Mouse (Mus musculus) cerebellum, postnatal 25 days (tissue): ENCODE measurements around the gene Pld4.

Experiments
- DNase-seq, 2 experiments: peaks; one replicate each; pipeline ENCODE4 v3.0.0; 2021; ENCODE audit warnings: mixed read lengths in 2 of 2

The Pld4 gene

DNA sequence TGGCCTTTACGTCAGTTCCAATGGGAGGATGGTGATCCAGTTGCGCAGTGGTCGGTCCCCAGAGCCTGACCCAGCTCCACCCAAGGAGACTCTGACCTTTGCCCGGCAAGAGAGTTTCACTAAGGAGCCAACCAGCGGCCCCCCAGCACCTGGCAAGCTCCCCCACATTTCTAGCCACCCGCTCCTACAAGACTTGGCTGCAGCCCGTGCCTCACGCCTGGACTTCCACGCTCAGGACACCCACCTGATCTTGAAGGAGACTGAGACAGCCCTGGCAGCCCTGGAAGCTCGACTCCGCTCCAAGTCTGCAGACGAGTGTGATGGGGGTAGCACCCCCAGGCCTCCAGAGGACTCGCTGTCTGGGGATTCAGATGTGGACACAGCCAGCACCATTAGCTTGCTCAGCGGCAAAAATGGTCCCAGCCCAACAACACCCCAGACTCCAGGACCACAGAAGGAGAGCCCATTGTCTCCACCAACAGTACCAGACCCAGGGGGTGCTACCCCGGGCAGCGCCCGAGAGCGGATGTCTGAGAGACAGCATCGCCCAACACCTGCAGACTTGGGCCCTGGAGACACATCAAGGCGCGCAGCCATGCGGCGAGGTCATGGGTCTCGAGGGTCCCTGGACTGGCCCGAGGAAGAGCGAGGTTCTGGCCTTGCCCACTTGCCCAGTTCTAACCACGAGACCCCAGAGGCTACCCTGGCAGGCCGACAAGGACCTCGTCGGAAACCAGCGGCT is 22.0 kb upstream of the Pld4 start:
- peak; percentile 55 to 62 for DNase-seq

DNA sequence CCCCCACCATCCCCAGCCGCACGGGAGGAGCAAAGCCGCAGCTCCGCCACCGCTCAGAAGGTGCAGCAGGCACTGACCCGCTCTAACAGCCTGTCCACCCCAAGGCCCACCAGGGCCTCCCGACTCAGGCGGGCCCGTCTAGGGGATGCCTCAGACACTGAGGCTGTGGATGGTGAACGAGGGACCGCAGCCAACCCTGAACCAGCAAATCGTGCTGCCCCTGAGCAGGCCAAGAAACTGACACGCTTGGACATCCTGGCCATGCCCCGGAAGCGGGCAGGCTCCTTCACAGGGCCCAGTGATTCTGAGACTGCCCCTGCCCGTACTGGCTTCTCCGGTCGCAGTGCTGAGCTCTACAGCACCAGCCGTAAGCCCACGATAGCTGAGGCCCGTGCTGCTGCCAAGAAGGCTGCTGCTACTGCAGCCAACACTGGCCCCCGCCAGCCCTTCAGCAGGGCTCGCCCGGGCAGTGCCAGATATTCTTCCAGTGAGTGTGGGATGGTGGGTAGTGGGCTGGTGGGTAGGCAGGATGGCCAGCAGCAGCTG is 21.4 kb upstream of the Pld4 start:
- DNase-seq = peak; percentile 66 to 72

DNA sequence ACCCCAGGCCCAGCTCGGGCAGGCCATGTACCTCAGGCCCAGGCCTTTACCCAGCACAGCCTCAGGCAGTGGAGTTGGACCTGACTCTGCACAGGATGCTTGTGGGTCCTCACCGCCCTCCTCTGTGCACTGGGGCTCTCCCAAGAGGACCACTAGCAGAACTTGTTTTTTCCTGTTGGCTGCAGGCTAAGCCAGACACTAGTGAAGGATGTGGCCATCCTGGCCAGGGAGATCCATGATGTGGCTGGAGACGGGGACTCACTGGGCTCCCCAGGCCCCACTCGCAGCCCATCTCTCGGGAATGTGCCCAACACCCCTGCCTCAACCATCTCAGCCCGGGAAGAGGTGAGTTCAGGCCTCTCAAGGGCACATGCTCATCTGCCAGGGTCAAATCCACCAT is 17.7 kb upstream of the Pld4 start:
- DNase-seq = peak in 1 of 2 experiments; percentile 24

DNA sequence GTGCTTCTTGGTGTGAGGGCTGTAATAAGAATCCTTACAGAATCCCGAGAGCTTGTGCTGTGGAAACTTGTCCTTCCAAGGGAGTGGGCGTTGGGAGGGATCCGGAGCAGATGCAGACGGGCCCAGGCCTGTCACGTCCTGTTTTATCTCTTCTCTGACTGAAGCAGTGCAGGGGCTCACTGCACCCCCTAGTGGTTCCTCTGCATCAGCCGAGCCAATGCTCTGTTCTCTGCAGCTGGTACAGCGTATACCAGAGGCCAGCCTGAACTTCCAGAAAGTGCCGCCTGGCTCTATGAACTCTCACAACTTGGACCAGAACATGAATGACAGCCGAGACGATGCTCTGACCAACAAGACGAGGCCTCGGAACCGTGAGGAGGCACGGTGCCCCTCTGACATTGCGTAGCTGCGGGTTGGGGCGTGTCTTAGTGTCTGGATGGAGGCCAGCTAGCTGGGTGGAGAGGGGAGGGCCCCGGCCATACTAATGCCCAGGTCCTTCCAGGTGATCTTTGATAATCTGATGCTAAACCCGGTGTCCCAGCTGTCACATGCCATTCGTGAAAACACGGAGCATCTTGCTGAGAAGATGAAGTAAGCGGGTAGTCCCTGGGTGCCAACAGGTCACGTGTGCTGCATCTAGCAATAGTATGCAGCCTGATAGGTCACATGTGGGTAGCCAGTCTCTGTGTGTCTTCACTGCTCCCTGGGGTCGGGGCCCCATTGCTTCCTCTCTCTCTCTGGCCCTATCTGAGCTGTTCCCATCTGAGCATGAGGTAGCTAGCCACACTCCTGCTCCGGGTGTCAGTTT is 17.1 kb upstream of the Pld4 start:
- peak; percentile 71 to 85 for DNase-seq

DNA sequence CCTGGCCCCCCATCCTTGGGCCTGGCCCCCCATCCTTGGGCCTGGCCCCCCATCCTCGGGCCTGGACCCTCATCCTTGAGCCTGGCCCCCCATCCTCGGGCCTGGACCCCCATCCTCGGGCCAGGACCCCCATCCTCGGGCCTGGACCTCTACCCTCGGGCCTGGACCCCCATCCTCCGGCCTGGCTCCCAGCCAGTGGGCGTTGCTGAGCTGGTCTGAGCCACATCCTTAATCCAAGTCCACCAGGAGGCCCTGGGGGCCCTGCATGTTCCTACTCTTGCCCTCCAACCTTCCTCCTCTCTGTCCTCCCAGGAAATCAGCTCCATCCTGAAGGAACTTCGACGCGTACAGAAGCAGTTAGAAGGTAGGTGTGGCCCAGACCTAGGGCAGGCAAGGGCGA is 16.2 kb upstream of the Pld4 start:
- peak; percentile 11 to 43 for DNase-seq

DNA sequence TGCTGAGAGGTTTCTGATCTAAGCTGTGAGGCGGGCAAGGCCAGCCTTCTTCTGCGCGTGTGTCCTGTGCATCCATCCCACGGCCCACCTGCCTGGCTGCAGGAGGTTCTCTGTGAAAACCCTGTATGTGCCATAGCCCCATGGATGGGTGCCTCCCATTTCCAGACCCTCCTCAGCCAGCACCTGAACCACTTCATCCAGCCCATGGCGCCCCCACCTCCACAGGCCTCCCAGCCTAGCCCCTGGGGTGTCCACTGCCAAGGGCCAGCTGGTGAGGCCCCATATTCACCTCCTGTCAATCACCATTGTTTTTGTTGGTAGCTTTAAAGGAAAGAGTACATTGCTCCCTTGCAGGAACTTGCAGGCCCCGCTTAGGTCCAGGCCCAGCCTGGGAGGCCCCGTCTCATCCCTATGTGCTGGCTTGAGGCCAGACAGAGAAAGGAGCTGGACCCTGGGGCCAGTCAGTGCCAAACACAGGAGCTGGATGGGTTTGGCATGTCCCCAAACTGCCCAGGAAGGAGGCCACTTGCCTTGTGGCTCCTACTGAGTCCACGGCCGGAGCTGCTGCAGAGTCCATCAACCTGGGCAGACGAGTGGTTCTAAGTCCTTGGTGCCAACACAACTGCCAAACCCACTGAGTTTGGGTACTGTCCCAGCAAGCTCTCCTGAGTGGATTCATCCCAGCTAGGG is 15.4 kb upstream of the Pld4 start:
- DNase-seq = peak in 1 of 2 experiments; percentile 53

DNA sequence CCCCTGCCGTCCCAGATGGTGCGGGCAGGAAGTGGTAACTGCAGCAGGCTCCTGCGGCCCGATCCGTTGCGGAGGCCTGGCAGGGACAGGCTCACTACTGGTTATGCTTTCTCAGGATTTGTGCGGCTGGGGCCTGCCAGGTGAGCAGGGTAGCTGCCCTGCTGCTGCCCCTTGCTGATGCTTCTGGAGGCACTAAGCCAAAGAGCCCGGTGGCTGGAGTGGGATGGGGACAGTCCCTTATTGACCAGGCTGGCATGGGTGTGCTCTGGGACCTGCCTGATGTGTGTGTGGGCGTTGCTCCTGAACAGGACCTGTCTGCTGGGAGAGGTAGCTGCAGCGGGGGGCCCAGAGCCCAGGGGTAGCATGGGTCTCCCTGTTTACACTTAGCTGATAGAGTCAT is 14.7 kb upstream of the Pld4 start:
- peak; percentile 36 to 44 for DNase-seq

DNA sequence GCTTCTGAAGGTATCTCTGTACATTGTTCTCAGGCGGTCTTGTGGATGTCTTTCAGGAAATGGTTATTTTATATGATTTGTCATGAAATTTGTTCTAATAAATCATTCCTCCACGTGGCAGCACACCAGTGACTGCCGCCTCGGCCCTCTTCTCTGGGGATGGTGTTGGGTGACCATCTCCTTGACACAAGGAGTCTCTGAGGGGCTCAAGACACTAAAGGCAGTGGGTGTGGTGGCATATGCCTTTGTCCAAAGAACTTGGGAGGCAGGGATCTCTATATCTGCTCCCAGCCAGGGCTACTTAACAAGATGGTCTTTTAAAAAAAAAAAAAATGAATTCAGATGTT is 14.0 kb upstream of the Pld4 start:
- no peak for DNase-seq

DNA sequence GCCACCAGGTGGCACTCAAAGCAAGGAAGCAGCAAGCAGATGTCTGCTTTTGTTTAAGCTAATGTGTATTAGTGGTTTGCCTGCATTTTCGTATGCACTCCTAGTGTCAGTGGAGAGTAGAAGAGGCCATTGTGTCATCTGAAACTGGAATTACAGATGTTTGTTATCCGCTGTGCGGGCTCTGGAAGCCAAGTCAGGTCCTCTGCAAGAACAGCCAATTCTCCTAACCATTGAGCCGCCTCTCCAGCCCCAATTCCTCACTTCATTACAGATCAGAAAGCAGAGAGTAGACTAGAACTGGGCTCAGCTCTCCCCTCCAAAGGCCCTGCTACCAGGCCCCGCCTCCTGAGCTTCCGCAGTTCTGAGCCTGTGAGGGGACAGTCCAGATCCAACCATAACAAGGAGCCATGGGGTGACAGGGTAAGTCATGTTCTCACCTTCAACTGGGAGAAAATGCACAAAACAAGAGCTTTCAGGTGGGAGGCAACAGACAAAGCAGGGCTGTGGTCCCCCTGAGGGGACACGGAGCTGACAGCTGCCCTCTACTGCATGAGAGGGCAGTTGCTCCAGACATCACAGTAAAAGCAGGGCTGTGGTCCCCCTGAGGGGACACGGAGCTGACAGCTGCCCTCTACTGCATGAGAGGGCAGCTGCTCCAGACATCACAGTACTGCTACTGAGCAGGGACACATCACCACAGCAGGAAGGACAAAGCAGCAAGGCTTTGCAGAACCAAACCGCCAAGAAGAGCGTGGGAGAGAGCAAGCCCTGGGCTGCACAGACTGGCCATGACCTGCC is 13.4 kb upstream of the Pld4 start:
- DNase-seq = peak; percentile 41 to 58

DNA sequence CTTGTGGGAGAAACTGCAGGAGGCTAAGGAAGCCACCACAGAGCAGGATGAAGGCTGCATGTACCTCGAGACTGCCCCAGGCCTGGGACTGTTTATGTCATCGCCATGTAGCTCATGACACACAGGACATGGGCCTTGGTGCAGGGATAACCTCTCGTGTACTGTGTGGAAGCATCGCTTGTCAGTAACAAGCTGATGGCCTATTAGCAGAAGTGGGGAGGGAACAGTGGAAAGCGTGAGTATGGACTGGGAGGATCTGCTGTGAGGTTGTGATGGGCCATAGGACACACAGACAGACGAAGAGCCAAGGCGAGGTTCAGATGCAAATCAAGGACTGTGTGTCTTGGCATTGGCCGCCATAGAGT is 12.9 kb upstream of the Pld4 start:
- peak in 1 of 2 experiments; percentile 8 for DNase-seq

DNA sequence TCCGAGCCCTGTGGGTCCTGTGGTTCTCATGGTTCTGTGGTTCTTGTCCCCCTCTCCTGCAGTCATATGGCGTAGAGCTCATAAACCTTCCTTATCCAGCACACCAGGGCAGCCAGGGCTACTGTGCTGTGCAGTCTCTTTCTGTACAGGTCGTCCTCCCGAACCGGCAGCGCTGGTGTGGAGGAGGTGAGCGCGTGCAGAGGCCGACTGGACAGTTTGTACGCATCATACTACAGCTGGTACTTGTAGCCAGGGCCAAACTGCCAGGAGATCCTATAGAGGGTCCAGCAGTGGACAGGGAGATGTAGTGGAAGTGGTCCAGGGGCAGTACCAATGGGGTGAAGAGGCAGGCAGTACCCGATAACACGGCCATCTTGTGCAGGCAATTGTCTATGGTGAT is 9.5 kb upstream of the Pld4 start:
- no peak for DNase-seq

DNA sequence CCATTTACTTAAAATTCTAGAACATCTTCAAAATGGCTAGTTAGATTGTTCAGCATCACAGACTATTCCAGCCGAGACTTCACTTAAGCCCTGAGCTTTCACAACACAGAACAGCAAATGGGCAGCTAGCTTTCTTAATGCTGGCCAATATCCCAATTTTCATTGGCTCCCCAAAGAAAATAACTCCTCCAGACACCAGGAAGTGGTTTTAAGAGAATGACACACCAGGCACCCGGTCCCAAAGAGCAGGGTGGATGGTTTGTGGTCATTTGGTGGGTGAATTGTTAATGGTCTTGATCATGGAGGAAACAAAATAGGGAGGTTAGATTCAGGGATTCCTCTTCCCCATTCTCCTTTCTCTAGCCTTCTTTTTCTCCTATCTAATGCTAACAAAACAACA is 8.1 kb upstream of the Pld4 start:
- DNase-seq = no peak

DNA sequence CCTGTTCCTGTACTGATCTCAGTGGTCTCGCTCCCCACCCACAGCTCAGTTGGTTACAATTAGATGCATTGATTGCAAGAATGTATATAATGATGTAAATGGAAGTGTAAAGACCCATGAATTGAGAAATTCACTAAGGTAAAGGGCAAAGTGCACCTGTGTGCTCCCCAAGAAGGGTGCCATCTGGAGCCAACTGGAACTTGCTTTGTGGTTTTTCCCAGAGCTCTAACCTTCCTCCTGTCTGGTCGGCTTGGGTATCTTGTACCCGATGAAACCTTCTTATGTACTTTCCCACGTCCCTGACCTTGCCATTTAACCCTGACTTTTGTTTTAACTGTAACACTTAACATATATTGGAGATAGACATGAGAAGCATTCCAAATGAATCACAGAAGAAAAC is 4.6 kb upstream of the Pld4 start:
- no peak for DNase-seq

DNA sequence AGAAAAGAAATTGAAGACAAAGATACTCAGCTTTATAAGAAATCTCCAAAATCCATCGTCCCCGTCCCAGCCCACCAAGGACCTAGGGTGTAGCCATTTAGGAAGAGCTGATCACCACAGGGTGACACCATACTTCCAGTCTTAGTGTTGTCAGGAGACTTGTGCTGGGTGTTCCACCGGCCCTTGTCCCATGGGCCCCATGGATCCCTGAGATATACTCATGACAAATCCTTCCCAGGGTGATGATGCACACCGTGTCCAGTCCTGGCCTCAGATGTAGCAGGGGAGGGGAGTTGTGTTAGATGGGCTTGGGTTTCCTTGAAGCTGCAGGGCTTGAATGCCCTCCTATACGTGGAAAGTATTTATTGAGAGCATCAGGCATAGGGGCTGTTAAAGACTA is 2.6 kb upstream of the Pld4 start:
- peak in 1 of 2 experiments; percentile 0 for DNase-seq

DNA sequence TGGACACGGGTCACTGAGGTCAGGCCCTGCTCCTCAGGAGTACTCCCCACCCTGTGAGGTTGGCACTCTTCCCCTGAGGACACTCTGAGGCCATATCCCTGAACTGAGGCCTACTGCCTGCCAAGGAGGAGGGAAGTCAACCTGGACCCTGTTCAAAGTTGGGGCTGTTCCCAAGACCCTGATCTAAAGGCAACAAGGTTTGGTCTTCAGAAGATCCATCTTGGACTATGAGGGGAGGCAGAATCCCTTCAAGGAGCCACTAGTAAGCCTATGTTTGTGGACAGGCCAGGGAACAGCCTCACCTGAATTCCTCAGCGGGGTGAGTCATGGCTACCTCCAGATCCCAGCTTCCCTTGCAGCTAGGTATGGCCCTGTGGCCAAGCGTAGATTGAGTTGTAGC is 984 bp upstream of the Pld4 start:
- DNase-seq = peak in 1 of 2 experiments; percentile 2

DNA sequence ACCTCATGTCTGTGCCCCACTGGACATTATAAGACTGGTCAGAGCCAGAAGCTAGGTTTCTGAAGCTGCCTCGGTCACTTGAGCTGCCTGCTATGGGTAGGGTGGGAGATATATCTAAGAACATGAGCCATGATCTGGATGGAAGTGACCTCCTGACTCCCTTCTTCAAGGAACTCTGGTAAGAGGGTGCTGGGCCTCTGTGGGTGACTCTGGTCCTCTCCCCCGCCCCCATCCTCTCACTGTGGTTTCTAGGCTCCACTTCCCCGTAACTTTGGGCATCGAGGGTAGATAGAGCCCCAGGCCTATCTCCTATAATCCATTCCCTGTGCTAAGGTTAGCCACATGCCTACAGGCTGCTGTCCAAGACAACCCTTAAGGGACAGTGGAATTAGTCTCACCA is 956 bp downstream of the Pld4 start:
- DNase-seq = peak in 1 of 2 experiments; percentile 1

DNA sequence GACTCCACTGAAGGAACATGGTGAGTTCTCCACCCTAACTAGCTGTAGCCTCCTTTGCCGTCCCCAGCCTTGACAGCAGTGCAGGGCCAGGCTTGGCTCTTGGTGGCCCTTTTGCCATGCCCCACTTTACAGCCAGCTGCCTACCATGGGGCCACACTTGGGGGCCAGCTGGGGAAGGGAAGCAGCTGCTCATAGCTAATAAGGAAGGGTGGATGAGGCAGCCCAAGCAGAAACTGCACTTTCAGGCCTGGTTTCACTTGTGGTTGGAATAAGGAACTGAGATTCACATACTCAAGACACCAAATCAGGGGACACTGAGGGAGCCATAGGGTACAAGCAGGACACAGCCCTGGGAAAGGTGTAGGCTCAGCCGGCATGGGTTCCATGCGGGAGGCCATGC is 1.6 kb downstream of the Pld4 start:
- DNase-seq = peak in 1 of 2 experiments; percentile 2

DNA sequence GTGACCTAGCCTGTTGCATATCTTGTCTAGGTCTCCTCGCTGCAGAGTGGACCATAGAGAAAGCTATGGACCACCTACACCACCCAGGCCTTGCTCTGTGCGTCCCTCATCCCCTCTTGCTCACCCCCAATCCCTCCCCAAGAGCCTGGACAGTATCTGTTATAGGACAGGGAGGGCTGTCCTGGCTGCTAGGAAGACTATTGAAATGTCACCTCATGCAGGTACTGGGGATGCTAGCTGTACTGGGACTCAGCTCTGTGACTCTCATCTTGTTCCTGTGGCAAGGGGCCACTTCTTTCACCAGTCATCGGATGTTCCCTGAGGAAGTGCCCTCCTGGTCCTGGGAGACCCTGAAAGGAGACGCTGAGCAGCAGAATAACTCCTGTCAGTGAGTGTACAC is 2.7 kb downstream of the Pld4 start:
- peak in 1 of 2 experiments; percentile 1 for DNase-seq

DNA sequence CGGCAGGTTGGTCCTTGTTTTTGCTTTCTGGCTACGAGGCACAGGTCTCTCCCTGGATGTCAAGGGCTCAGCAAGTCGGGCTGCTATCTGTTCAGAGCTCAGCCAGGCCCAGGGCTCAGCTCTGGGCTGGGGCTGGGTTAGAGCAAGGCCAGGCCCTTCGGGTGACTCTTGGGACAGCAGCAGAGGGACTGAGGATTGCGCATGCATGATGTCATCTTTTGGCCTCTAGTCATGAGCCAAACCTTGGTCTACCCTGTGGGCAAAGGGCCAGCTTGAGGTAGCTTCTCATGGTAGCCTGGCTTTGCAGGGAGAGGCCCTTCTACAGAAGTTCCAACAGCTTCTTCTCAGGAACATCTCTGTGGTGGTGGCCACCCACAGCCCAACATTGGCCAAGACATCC is 3.7 kb downstream of the Pld4 start:
- DNase-seq = peak; percentile 4

DNA sequence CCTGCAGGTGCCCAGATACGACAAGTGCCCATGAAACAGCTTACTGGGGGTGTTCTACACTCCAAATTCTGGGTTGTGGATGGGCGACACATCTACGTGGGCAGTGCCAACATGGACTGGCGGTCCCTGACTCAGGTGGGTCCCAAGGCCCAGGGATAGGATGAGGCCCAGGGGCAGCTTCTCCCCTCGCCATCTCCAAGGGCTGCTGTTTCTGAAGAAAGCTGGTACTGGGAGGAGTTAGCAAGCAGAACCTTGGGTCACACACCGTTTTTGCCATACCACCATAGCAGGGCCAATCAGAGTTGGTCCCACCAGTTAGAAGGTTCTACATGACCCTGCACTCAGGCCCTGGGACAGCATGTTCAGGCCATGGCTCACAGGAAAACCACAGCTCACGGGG is 4.5 kb downstream of the Pld4 start:
- DNase-seq = peak; percentile 0 to 1

DNA sequence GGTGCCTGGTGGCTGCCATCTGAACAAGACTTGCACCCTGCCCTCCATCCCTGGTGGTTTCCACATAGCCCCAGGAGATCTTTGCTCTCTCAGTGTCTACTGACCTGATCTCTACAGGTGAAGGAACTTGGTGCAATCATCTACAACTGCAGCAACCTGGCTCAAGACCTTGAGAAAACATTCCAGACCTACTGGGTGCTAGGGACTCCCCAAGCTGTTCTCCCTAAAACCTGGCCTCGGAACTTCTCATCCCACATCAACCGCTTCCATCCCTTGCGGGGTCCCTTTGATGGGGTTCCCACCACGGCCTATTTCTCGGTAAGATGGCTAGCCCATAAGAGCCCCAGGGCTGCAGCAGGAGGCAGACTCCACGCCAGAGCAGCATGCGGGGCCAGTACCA is 6.1 kb downstream of the Pld4 start:
- no peak for DNase-seq

DNA sequence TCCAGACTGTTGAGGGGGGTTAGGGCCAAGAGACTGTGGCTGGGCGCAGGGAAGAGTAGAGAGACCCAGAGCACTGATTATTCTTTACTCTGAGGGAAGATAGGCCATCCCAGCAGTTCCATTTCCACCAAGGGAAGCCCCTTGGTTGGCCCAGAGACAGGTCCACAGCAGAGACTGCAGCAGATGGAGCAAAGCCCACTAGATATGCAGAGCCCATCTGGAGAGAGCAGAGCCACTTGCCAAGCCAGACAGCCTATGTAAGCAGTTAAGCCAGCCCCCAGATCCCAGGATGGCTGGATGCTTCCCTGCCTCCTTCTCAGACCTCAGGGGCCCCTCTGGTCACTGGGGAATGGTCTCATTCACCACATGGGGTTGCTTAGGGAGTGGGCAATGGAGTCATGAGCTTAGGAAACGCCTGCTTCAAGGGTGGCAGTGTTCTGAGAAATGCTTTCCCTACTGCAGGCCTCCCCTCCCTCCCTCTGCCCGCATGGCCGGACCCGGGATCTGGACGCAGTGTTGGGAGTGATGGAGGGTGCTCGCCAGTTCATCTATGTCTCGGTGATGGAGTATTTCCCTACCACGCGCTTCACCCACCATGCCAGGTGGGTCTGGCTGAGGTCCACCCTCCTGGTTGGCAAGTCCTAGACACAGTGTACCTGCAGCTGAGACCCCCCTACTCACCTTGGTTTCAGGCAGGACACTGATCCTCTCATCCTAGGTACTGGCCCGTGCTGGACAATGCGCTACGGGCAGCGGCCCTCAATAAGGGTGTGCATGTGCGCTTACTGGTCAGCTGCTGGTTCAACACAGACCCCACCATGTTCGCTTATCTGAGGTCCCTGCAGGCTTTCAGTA is 6.8 kb downstream of the Pld4 start:
- peak in 1 of 2 experiments; percentile 2 for DNase-seq
